Mouse (Mus musculus): Measurements from ENCODE around the gene Pank4.

DNA sequence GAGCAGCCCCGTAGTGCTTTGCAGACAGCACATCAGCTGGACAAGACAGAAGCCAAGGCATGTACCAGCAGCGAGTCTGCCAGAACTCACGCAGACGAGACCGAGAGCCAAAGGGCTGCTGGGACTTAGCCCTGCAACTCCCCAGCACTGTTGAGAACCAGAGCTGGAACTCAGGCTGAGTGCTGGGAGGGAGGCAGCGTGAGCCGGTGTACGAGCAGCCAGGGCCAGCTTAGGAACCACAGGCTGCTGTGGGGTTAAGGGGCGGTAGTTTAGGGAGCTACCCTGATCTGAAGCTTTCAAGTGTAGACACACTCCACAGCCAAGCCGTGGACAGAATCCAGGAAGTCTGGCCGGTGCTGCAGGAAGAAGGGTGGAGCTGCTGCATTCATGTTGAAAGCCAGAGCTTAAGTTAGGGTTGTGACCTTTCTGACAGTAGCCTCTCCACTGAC lies 10.3 kb downstream of the Pank4 start:
- TF ChIP-seq POLR2A (IDR thresholded peaks at IDR 0.05; ENCODE audit: insufficient read length, low read depth) (no peak), POLR2AphosphoS2 (IDR thresholded peaks at IDR 0.05; ENCODE audit: insufficient read length, low read depth) (no peak), MAX (IDR thresholded peaks at IDR 0.05; ENCODE audit: low read depth) (no peak), E2F4 (IDR thresholded peaks at IDR 0.05; ENCODE audit: insufficient read depth) (no peak), CEBPB (IDR thresholded peaks at IDR 0.05; ENCODE audit: insufficient read depth, poor library complexity, severe bottlenecking) (no peak), TCF12 (IDR thresholded peaks at IDR 0.05; ENCODE audit: insufficient read depth, poor library complexity, severe bottlenecking) (no peak), TCF3 (IDR thresholded peaks at IDR 0.05; ENCODE audit: insufficient read length, low read depth) (no peak), SRF (IDR thresholded peaks at IDR 0.05; ENCODE audit: control insufficient read depth, insufficient read length, low read depth) (no peak), MYOD1 (IDR thresholded peaks at IDR 0.05; ENCODE audit: control insufficient read depth in 1 of 3, insufficient read length in 2 of 3, low read depth in 2 of 3) (no peak)
